Mouse (Mus musculus) adrenal gland, postnatal 36 days (tissue): ENCODE results near the gene Jtb. TPM values are rescaled to one million over a fixed set of nuclear protein-coding genes. Genes with fewer than 3 reads are reported as not detected.

ENCODE experiments used
- DNase-seq, 2 experiments: peaks; one replicate each; pipeline ENCODE4 v3.0.0; 2021; ENCODE audit warnings: mixed read lengths in 1 of 2
- long read RNA-seq, 2 experiments: library from polyadenylated mRNA; stranded (forward); transcript quantifications; one replicate each; pipeline ENCODE4 v2.0.0; 2021; ENCODE audit warnings: borderline sequencing depth in 2 of 2
- total RNA-seq, 2 experiments: library from RNA; stranded (reverse); gene quantifications; 2 replicates each; pipeline ENCODE4 v1.2.3; 2021

Jtb gene
- 10 to 100 TPM; 63.2 to 70.8 TPM for total RNA-seq
- long read RNA-seq, experiment 1, transcript Jtb-201 (5 exons, 1,101 nt): major isoform, 126 of 152 reads
- long read RNA-seq, experiment 1, partial matches to known transcripts: 1 of 152 reads
- long read RNA-seq, experiment 1, other reads (novel, unspliced or antisense): 23 of 152 reads
- long read RNA-seq, experiment 2, transcript Jtb-201 (5 exons, 1,101 nt): major isoform, 33 of 39 reads
- long read RNA-seq, experiment 2, partial matches to known transcripts: 2 of 39 reads
- long read RNA-seq, experiment 2, other reads (novel, unspliced or antisense): 4 of 39 reads

DNA sequence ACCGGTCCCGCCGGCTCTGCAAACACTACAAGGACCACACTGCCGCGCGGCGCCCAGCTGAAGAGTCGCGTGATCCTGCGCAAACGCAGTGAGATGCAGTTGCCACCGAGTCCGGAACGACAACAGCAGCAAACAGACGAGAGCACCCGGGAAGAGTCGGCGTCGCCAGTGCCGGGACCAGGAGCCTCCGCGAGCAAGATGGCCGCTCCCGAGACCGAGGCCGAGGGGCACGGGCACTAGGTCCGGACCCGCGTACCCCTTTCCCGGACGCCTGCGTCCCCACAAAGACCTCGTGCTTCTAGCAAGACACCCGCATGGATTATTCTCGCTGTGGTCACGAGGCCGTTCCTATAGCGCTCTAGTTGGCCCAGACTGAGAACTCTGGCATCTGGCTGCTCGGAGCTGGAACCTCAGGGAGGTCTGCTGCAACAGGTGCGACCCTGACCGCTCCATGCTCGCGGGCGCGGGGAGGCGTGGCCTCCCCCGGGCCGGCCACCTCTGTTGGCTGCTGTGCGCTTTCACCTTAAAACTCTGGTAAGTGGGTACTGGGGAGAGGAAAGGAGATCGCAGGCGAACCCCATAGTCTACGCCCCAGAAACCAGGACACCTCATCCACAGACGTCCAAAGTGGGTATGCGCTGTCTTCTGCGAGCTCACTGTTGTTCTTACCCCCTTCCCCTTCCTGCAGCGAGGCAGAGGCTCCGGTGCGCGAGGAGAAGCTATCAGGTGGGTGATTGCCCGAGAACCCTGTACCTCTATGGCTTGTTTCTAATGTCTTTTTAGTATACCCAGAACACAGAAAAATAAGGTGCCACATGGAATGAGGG, at the start of gene Jtb:
TSS of gene Jtb (plus strand) at position 91 of the 827 bp plus-strand sequence.
- DNase-seq: peak; percentile 95 to 96

DNA sequence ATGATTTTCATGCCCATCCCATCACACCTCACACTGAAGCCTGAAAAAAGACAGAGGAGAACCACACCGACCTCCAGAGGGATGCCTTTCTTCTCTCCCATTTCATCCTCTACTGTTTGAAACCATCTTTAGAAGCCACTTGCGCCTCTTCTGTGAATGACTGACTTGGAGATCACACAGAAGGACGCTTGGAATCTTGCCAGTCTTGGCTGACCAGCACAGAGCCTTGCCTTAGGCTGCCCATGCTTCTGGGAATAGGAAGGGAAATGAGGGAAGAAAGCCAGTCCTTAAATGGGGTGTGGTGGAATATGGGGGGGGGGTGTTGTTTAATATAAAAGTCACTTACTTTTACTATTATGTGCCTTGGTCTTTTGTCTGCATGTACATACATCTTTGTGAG, 47.8 kb upstream of the Jtb start:
- DNase-seq: peak; percentile 32 to 54

DNA sequence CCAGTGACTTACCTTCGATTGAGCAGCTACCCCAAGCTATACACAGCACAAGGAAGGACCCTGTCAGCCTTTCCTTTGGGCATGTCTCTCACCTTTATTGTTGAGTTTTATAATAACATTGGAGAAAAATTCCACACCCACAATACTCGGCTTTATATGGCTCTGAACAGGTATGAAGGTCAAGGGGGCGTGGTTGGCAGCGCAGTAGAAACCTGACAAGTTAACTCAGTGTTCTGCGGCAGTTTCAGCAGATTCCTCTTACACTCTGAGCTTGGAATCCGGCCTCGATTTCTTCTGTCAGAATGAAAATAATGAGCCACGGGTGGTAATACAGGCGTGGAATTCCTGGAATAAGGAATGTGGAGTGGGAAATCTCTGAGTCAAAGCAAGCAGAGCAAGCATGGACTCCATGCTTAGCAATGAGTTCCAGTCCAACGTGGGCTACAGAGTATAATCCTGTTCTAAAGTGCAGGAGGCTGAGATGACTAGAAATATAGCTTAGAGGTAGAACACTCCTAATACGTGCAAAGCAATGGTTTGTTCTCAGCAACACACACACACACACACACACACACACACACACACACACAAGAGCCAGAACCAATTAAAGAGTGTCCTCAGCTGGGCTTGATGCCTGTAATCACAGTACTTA, 40.4 kb upstream of the Jtb start:
- DNase-seq: no peak

DNA sequence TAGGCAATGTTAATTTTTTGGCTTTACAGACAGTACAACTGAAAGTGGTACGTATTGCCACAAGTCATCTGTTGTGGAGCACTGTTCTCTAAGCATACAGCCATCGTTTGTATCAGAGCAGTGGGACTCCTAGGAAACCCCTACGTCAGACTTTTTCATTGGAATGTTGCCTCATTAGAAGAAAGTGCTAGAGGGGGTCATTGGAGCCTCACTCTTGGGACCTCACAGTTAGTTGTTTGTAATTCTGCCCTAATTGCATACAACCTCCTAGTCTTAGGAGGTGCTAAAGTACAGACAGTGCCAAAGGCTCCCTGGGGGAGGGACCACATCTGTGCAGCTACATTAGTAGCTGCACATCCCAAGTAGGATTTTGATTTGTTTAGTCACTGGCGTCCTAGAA, 36.6 kb upstream of the Jtb start:
- no peak for DNase-seq

DNA sequence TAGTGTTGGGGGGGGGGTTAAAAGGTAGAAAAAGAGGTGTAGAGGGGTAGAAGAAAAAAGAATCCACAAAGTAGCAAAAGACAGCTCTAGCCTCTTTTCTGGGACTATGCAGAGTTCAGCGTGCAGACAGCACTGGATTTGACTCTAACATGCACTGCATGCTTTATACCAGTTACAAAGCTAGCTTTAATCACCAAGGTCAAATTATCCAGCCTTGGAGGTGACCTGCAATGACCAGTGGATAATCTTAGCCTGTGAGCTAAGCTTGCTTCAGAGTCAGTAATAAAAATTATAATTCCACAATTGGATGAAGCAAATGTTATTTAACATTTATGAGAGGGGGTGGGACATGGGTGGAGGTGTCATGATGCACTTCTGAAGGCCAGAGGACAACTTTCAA, 35.8 kb upstream of the Jtb start:
- peak; percentile 33 to 36 for DNase-seq

DNA sequence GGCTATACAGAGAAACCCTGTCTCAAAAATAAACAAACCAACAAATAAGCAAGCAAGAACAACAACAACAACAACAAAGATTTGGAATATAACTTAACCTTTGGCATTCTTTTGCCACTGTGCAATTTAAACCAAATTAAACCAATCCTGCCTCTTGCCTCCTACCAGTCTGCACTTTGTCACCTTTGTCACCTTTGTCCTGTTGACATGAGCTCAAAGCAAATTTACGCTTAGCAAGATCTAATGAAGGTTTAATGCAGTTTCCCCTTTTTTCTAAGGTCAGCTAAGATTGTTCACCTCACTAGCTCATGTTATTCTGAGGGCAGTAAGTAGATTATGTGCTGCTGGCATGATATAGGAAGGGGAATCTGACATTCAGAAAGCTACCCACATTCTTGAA, 33.8 kb upstream of the Jtb start:
- DNase-seq: no peak

DNA sequence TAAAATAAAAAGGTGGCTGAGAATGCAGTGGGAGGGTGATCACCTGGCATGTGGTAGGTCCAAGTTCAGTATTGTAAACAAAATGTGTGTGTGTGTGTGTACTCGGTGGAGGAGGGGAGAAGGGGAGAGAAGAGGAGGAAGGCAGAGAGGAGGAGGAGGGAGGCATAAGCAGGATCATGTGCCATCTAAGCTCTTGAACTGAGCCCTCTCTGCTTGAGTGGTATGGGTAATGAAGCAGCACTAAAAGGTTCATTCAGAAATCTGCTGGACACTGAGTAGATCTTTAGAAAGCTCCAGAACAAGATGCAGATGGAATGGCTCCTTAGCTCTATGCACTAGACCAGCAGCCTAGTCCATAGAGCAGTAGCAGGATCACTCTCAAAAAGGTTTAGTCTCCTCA, 28.5 kb upstream of the Jtb start:
- no peak for DNase-seq

DNA sequence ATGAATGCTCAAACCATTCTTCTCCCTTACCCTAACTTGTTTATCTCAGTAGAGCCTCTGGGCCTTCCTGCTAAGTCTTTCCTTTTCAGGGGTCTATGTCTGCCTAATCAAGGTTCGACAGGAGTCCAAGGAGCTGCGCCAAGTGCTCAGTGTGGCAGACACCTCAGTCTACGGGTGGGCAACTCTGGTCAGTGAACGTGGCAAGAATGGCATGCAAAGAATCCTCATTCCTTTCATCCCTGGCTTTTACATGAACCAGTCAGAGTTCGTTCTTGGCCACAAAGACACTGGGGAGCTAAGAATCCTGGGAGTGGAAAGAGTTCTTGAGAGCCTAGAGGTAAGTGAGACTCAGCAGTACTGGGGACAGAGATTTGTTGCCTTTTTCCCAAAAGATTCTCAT, 27.8 kb upstream of the Jtb start:
- no peak for DNase-seq

DNA sequence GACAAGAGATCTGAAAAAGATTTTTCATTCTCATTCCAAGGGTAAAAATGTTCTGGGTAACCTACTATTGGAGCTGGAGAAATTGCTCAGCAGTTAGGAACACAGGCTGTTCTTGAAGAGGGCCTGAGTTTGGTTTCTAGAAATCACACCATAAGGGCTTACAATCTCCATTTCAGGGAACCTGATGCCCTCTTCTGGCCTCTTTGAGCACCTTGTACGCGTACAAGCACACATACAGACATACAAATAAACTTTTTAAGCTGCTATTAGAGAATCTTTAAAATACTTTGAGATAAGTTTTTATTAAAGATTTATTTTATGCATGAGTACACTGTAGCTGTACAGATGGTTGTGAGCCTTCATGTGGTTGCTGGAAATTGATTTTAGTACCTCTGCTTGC, 26.8 kb upstream of the Jtb start:
- DNase-seq: no peak

DNA sequence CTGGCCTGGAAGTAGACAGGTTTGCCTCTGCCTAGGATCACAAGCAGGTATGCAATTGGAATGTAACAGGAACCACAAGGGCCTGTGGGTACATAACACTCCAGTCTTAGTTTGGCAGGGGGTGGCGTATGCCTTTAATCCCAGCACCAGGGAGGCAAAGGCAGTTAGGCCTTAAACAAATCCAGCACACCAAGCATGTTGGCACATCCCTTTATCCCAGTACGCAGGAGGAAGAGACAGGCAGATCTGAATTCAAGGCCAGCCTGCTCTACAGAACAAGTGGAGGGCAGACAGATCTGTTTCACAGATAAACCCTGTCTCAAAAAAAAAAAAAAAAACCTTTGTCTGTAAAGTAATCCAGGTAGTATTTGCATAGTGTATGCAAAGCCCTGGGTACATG, 22.7 kb upstream of the Jtb start:
- DNase-seq: no peak

DNA sequence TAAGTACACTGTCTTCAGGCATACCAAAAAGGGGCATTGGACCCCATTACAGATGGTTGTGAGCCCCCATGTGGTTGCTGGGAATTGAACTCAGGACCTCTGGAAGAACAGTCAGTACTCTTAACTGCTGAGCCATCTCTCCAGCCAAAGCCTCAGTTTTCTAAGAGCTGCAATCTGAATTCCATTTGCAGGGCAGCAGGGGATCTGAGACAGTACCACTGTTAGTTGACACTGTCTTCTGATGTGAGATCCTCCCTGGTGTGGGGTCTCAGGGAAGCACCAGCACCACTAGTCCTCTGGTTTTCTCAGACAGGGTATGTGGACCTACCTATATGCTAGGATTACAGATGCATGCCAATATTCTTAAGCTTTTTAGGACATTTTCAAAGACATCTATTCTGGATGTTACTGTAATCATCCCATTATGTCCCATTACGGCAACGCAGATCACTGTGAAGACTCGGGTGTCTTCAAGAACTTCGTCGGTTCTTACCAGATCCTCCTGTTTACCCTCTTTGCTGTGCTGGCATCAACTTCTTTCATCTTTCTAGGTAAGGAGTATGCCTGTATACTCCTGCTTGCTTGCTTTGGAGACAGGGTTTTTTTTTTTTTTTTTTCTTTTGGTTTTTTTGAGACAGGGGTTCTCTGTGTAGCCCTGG, 21.4 kb upstream of the Jtb start:
- no peak for DNase-seq

DNA sequence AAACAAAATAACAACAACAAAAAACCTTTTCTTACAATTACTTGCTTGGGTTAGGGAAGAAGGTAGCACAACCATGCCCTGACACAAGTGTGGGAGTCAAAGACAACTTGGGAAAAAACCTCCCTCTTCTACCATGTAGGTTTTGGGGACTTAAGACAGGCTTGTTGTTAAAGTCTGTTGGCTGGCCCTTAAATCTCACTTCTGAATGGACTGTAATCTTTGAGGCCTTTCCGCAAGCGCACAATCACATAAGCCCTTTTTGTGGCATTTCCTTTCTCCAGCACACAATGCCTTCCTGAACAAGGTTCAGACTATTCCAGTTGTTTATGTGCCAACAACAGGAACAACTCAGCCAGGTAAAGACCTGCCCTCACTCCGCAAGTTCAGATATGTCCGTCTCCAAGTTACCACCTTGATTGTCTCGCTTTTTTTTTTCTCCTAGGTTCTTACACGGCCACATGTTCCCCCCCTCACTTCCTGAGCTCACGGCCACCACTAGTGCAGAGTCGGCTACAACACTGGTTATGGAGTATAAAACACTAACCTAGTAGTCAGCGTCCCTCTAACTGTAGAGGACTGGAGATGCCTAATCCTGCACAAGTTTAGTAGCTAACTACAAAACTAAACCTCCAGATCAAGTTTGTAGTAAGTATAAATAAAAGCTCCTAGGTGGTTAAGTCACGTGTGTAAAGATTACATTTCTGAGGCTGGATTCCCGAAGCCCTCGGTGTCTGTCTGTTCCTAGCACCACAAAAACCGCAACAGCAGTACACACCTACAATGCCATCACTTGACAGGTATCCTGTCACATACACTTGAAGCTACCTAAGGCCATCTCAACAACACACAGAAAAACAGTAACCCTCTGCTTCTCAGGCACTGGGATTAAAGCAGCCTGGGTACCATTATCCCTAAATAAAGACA, 19.7 kb upstream of the Jtb start:
- no peak for DNase-seq

DNA sequence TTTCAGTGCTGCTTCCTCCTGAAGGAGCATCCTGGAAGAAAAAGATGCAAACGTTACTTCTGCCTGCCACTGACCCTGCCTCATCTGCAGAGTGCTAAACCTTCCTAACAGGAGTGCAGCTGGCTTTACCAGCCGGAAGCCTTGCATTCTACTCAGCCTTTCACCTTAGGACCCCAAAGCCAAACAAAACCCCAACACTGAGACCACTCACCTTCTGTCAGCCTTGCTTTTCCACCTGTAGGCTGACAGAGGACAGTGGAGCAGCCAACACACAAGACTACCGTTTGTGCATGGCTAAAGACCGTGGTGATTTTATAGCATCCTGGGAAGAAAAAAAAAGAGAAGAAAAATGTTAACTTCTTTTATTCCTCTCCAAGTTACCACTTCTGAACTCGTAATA, 18.7 kb upstream of the Jtb start:
- no peak for DNase-seq

DNA sequence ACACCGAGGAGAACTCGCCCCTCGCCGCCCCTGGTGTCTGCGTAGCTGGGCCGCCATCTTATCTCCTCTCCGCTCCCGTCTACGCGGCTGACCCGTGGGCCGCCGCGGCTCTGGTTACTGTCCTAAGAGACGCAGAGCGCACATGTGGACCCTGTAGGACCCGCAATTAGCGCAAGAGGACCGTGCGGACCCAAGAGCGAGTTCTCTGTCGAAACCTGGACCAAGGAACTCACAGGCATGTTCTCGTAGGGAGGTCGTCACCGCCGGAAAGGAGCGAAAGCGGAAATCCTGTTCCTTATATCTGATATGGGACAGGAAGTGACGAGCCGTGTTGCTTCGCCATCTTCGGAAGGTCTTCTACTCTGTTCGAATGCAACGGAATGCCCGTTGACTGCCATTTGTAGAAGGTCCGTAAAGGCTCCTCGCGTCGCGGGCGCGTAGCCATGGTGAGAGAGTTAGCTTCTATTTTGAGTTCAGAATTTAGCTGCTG, 18.0 kb upstream of the Jtb start, which contains the start of the genes Rps27 and Rab13:
TSS of gene Rps27 (minus strand) at position 275 of the 490 bp plus-strand sequence.
TSS of gene Rab13 (plus strand) at position 319 of the 490 bp plus-strand sequence.
- DNase-seq: peak; percentile 84 to 87

DNA sequence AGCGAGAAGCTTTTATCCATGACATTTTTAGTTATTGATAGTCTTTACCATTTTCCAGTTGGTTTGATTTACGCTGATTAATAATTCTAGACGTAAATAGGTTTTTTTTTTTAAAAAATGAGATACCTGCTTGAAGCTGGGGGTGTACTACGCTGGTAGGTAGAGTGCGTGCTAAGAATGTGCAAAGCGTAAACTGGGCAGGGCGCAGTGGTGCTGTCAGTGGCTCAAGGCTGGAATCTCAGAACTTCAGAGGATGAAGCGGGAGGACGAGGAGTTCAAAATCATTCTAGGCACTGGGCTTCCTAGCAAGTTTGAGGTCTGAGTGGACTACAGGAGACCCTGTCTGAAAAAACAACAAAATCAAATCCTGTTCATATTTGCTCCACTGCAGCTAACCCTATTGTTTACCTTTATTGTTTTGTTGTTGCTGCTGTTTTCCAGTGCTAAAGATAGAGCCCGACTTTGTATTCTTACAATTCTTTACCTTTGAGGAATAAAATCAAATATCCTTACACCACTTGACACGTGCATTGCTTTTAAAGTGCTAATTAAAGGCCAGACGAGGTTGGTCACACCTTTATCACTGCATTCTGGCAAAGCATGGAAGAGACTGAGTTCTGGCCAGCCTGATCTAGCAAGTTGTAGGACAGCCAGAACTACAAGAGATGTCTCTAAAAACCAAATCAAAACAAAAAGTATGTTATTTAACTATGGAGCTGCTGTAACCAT, 17.3 kb upstream of the Jtb start:
- peak; percentile 35 to 49 for DNase-seq

DNA sequence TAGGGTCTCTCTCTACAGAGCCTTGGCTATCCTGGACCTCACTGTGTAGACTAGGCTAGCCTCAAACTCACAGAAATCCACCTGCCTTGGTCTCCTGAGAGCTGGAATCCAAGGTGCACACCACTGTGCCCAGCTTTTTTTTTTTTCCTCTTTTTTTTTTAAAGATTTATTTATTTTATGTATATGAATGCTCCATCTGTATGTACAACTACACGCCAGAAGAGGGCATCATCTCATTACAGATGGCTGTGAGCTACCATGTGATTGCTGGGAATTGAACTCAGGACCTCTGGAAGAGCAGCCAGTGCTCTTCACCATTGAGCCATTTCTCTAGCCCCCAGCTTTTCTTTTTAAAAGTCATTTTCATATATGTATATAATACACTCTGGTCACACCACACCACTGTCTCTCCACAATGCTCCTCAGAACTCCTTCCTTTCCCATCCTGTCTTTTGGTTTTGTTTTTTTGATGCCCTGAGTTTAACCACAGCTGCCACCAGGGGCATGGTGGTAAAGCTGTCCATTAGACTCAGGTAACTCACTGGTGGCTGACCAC, 15.5 kb upstream of the Jtb start:
- DNase-seq: no peak

DNA sequence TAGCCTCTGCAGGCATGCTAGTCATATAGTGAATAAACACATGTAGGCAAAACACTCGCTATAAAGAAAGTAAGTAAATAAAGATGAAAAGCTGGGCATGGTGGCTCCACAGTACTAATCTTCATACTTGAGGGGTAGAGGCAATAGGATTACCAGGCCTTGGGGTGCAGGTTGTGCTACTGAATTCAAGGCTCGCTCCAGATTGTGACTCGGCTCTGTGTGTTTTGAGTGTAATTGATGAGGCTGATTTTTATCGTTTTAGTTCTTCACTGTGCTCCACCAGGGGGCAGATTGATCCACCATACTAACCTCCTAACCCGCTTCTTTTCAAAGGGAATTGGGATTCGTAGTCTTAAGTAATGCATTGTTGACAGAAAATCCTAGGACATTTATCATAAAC, 11.3 kb upstream of the Jtb start:
- peak; percentile 44 to 70 for DNase-seq

DNA sequence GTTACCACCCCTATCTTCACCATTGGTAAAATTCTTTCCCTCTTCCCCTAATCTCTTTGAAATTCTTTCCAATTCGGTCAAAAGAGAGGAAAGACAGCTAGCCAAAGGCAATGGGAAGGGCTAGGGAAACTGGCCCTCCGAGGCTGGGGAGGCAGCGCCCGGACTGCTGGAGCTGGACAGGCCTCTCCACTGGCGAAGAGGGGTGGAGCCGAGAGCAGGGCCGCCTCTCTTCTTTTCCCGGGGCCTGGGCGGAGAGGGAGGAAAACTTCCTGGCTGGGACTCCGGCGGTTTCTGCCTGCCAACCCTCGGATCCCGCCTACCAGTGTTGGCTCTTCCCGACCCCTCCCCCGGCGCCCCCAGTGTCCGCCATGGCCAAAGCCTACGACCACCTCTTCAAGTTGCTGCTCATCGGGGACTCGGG, 10.9 kb upstream of the Jtb start:
- peak; percentile 92 to 93 for DNase-seq

DNA sequence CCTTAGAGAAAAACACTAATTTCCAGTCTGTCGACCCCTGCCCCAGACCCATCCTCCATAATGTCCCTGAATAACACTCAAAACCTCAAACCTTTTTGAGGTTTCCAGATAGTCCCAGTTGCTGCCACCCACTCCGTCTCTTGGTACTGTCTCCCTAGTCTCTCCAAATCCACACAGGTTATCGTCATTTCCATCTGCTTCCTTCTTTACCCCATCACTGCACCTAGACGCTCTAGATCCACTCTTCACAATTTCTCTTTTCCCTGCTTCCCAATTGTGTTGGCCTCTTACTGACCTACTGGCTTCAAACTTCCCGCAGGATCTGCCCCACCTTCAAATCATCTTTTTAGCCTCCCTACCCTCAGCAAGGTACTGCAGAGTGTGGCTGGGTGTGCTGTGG, 10.3 kb upstream of the Jtb start:
- DNase-seq: no peak

DNA sequence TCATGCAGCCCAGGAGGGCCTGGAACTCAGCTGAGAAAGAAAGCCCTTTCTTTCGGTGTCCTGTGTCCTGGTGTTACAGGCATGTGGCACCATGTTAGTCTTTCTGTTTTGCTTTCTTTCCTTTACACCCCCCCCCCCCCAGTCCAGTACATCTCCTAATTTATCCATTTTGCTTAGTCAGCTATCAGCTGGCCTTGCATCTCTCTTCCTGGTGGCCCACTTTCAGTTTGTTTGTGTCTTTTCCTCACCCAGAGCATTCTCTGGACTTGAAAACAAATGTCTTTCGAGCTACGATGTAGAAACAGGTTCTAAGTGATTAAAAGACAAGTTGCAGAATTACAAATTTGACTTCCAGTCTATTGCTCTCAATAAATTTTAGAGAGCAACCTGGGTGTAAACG, 8.9 kb upstream of the Jtb start:
- no peak for DNase-seq
